Mouse (Mus musculus) heart, embryonic 12.5 days (tissue): Measurements from ENCODE around the gene Cdc25a. TPM values are rescaled to one million over a fixed set of nuclear protein-coding genes. Genes with fewer than 3 reads are reported as not detected.
A peak's percentile ranks its signal among the peaks of the same experiment; 100 is the strongest.

Source experiments
- ATAC-seq: fragments of 200-750 bp; cut with Nextera tagmentation; 2 replicates; pipeline ENCODE4 v1.8.0; 2017; ENCODE audit warnings: moderate TSS enrichment, moderate library complexity; ENCODE audit not compliant: insufficient number of reproducible peaks, low FRiP score
- H3K27ac ChIP-seq: fragments of 300-500 bp; sonication (generic); 2 replicates; pipeline ENCODE4 v1.5.1; 2016; ENCODE audit warnings: mild to moderate bottlenecking, moderate library complexity; ENCODE audit not compliant: poor library complexity, severe bottlenecking
- H3K27me3 ChIP-seq: fragments of 300-500 bp; sonication (generic); replicated peaks from 2 replicates; pipeline ENCODE4 v1.6.1; 2016; ENCODE audit warnings: mild to moderate bottlenecking, moderate library complexity
- H3K36me3 ChIP-seq: fragments of 300-500 bp; sonication (generic); 2 replicates; pipeline ENCODE4 v1.6.1; 2016; ENCODE audit warnings: mild to moderate bottlenecking, moderate library complexity
- H3K4me1 ChIP-seq: fragments of 300-500 bp; sonication (generic); replicated peaks from 2 replicates; pipeline ENCODE4 v1.6.1; 2016; ENCODE audit warnings: mild to moderate bottlenecking
- H3K4me2 ChIP-seq: fragments of 300-500 bp; sonication (generic); 2 replicates; pipeline ENCODE4 v1.6.1; 2016; ENCODE audit warnings: mild to moderate bottlenecking, moderate library complexity
- H3K4me3 ChIP-seq: fragments of 300-500 bp; sonication (generic); 2 replicates; pipeline ENCODE4 v1.5.1; 2016; ENCODE audit warnings: mild to moderate bottlenecking
- H3K9ac ChIP-seq: fragments of 300-500 bp; sonication (generic); 2 replicates; pipeline ENCODE4 v1.6.1; 2016; ENCODE audit warnings: mild to moderate bottlenecking, moderate library complexity
- H3K9me3 ChIP-seq: fragments of 300-500 bp; sonication (generic); replicated peaks from 2 replicates; pipeline ENCODE4 v1.6.1; 2016; ENCODE audit warnings: mild to moderate bottlenecking, moderate library complexity
- WGBS: fragments of 180-500 bp; shearing (Covaris S2); methylation state at CpG from one replicate; pipeline ENCODE4 v1.1.7; 2016; 5-methylcytosine and 5-hydroxymethylcytosine counted together
- polyA plus RNA-seq: library from polyadenylated mRNA; unstranded; fragments of >200 nt; fragmentation: Nextera tagmentation; extraction: Ambion mirVana; gene quantifications from 2 replicates; pipeline ENCODE4 v1.2.1, GENCODE M21; 2016

Cdc25a gene
- polyA plus RNA-seq, 1 experiment from 2014 or later: 27.6 TPM

DNA sequence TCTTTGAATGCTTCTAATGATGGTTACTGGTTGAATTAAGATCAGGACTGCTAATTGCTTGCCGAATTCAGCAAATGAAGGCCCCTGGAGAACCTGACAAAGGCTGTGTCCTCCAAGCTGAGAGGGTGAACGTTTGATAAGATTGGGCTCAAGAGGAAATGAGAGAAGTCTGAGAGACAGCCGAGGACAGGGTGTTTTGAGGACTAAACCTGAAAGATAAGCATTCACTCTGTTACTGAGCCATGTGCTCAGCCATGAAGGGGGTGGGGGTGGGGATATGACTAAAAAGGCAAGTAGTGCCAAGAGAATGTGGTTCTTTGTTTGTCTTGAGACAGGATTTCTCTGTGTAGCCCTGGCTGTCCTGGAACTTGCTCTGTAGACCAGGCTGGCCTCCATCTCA lies 12.3 kb upstream of the Cdc25a start:
- Histone ChIP-seq H3K36me3 (no peaks in the 10 kb centered on the region), H3K4me1 (0 out of 2 replicates have a peak, but pooled peaks cover 8% of the 10 kb centered on the region), H3K9ac (no peak overlapping the region), H3K9me3 (no peaks in the 10 kb centered on the region), H3K4me2 (peak overlapping the region; percentile 57), H3K27ac (no peak overlapping the region), H3K27me3 (no peaks in the 10 kb centered on the region), H3K4me3 (no peak overlapping the region)
- no peak for ATAC-seq
- WGBS: 10% methylated on average over 3 of the region's 3 CpGs

DNA sequence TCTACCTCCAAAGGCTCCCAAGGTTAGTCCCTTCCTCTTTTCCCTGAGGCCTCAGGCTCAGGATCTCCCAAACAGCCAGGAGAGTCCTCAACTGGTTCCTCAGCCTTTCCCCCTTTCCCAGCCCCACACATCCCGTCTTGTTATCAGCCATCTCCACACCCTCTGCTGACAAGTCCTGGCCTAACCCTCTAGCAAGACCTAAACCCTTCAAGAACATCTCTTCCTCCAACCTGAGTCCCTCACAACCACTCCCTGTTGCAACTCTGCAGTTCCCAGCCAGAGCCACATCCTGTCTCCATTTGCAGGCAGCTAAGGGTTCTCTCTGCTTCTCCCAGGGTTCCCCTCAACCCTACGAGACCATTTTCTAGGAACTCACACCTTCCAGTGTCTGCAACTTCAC lies 9.2 kb upstream of the Cdc25a start:
- no peaks in the 10 kb centered on the region for H3K36me3 ChIP-seq
- no peaks in the 10 kb centered on the region for H3K27me3 ChIP-seq
- H3K9me3 ChIP-seq: no peaks in the 10 kb centered on the region
- peaks cover 12% of the 10 kb centered on the region; the same call in 1 of the 2 replicates for H3K4me1 ChIP-seq
- no peak overlapping the region for H3K9ac ChIP-seq
- no peak for ATAC-seq
- WGBS: 32% methylated on average over 2 of the region's 2 CpGs
- H3K4me3 ChIP-seq: no peak overlapping the region
- no peak overlapping the region for H3K4me2 ChIP-seq
- no peak overlapping the region for H3K27ac ChIP-seq

DNA sequence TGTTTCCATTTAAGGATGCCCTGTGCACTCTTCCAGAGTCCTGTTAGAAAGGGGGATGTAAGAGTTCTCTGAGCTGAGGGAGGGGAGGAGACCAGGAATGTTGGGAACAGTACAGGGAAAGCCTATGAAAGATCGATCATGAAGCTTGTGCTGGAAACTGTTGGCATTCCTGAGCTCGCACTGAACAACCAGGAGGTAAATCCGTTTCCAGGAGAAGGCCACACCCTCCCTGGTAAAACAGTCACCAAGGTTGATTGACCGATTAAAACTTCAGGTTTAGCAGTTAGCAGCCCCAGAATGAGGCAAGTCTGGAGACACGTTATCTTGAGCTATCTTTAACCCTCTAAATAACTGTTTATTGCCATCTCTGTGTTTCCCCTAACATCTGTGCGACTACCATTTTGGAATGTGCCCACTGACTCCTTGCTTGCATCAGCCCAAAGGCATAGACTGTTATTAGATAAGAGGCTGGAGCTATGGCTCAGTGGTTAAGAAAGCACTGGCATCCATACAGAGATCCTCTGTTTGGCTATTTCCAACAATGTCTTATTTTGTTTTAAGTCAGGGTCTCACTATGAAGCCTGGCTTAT lies 4.3 kb upstream of the Cdc25a start:
- no peak overlapping the region for H3K27ac ChIP-seq
- H3K27me3 ChIP-seq: no peaks in the 10 kb centered on the region
- H3K4me1 ChIP-seq: peaks cover 4% of the 10 kb centered on the region
- no peaks in the 10 kb centered on the region for H3K9me3 ChIP-seq
- no peaks in the 10 kb centered on the region for H3K36me3 ChIP-seq
- no peak for ATAC-seq
- no peak overlapping the region for H3K4me2 ChIP-seq
- WGBS: 39% methylated on average over 6 of the region's 6 CpGs
- no peak overlapping the region for H3K9ac ChIP-seq
- no peak overlapping the region for H3K4me3 ChIP-seq

DNA sequence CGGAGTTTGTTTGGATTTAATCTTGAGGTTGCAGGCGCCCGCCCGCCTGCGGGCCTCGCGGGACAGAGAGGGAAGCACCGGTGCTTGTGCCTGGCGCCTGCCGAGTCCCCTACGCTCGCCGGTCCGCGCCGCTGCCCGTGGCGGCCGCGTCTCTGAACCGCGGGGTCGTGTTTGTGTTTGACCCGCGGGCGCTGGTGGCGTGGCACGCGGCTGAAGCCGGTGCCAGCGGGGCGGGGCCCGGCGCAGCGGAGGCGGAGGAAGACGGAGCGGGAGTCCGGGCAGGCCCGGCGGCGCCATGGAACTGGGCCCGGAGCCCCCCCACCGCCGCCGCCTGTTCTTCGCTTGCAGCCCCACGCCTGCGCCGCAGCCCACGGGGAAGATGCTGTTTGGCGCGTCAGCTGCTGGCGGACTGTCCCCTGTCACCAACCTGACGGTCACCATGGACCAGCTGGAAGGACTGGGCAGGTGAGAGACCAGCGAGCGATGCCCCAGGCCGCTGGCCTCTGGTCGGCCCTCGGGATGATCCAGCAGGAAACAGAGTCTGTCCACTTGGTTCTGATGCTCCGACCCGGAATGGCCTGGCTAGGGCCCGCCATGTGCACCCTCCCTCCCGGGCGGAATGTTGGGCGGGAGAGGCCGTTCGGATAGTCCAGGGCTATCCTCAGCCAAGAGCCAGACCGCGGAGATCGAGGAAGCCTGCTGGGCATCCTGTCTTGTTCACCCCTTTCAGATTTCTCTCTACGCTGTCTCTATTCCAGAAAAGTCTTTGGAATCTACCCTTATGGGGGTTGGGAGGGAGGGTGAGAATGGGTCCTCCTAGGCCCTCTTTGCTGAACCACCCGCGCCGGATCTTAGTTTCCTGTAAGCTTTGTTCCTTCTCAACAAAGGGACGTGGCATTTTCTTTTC lies 569 bp downstream of the Cdc25a start:
- peak overlapping the region; percentile 91 for H3K4me2 ChIP-seq
- WGBS: under 1% methylated on average over 76 of the region's 76 CpGs
- H3K9ac ChIP-seq: peak overlapping the region; percentile 97
- H3K27me3 ChIP-seq: no peaks in the 10 kb centered on the region
- no peaks in the 10 kb centered on the region for H3K9me3 ChIP-seq
- peaks cover 12% of the 10 kb centered on the region for H3K4me1 ChIP-seq
- H3K4me3 ChIP-seq: peak overlapping the region; percentile 98
- H3K27ac ChIP-seq: peak overlapping the region; percentile 82
- peak; percentile 83 for ATAC-seq
- peaks cover 35% of the 10 kb centered on the region for H3K36me3 ChIP-seq

DNA sequence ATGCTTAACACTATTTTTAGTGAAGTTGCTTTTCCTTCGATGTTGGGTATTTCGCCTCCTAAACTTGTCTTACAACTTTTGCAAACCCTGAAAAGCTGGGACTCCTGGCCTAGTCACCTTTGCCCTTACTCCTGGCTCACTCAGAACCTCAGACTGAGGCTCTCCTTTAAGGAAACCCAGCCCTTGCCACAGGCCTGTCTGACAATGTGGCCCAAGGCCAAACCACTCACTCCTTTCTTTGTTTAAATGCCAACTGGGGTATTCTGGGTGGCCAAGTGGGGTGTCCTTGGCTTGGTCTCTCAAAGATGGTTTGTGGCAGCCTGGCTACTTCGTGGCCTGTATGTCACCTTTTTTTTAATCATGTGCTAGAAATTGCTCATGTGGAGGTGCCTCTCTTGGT lies 1.4 kb downstream of the Cdc25a start:
- H3K4me1 ChIP-seq: peaks cover 12% of the 10 kb centered on the region
- H3K4me3 ChIP-seq: peak overlapping the region; percentile 98
- H3K4me2 ChIP-seq: peak overlapping the region; percentile 91
- peaks cover 43% of the 10 kb centered on the region for H3K36me3 ChIP-seq
- no peaks in the 10 kb centered on the region for H3K9me3 ChIP-seq
- H3K27me3 ChIP-seq: no peaks in the 10 kb centered on the region
- H3K27ac ChIP-seq: peak overlapping the region; percentile 82; the same call in 1 of the 2 replicates
- no peak for ATAC-seq
- H3K9ac ChIP-seq: peak overlapping the region; percentile 97
- WGBS: 8% methylated on average over 3 of the region's 3 CpGs

DNA sequence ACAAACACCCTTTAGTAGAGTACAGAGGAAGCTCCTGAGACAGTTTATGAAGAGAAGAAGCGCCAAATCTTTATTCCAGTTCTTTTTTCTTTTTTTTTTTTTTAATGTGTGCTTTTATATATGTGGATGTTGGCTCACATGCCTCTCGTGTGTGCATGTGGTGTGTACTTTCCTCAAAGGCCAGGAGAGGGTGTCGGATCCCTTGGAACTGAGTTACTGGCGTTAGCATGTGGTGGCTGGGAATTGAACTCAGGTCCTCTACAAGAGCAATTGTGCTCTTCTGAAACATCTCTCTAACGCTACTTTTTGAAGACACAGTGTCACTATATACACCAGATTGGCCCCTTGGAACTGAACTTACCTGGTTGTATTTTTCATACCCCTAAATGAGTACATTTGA lies 2.3 kb downstream of the Cdc25a start:
- WGBS: 83% methylated on average over 5 of the region's 5 CpGs

DNA sequence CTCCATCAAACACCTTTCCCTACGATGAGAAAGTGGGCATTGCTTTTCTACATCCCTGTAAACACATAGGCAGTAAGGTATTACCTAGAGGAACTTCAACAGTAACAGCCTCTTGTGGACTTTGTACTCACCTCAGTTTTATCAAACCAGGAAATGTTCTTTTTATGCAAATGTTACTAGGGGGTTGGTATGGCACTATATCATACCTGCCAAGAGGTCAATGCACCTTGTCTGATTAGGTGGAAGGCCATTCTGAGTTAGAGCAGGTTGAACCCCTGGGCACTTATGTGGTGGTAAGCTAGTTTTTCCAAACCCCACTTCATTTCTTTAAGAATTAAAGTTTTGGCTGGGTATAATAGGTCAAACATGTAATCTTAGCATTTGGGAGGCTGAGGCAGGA lies 3.9 kb downstream of the Cdc25a start:
- Histone ChIP-seq H3K4me1 (peaks cover 12% of the 10 kb centered on the region), H3K4me3 (no peak overlapping the region), H3K27ac (no peak overlapping the region), H3K36me3 (peaks cover 67% of the 10 kb centered on the region), H3K4me2 (no peak overlapping the region), H3K27me3 (no peaks in the 10 kb centered on the region), H3K9ac (no peak overlapping the region), H3K9me3 (no peaks in the 10 kb centered on the region)
- no peak for ATAC-seq
- 92% methylated on average over 1 of the region's 1 CpGs for WGBS

More for the DNA sequence above, 2.3 kb downstream of the Cdc25a start:
- Histone ChIP-seq H3K4me3 (peak overlapping the region; percentile 98), H3K4me2 (peak overlapping the region; percentile 91), H3K9me3 (no peaks in the 10 kb centered on the region), H3K27me3 (no peaks in the 10 kb centered on the region), H3K4me1 (peaks cover 12% of the 10 kb centered on the region), H3K9ac (peak overlapping the region; percentile 97; the same call in 1 of the 2 replicates), H3K36me3 (peaks cover 52% of the 10 kb centered on the region), H3K27ac (no peak overlapping the region)
- no peak for ATAC-seq

DNA sequence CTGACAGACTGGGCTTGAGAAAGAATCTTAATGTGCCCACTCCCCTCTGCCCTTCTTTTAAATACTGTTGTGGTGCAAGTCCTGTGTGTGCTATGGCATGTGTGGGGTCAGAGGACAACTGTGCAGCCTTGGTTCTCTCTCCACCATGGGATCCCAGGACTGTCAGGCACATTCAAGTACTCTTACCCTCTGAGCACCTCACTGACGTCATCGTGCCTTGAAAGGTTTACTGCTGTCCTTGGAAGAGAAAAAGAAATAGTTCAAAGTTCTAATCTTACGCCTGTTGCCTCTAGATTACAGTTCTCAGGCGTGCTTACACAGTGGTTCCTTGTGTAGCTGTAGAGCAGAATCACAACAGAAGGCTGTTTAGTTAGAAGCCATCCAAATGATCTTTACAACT lies 10.9 kb downstream of the Cdc25a start:
- Histone ChIP-seq H3K27ac (no peak overlapping the region), H3K9me3 (no peaks in the 10 kb centered on the region), H3K36me3 (peaks cover 96% of the 10 kb centered on the region), H3K4me3 (no peak overlapping the region), H3K4me1 (peaks cover 6% of the 10 kb centered on the region), H3K4me2 (no peak overlapping the region), H3K27me3 (no peaks in the 10 kb centered on the region), H3K9ac (no peak overlapping the region)
- no peak for ATAC-seq
- WGBS: 65% methylated on average over 4 of the region's 4 CpGs

DNA sequence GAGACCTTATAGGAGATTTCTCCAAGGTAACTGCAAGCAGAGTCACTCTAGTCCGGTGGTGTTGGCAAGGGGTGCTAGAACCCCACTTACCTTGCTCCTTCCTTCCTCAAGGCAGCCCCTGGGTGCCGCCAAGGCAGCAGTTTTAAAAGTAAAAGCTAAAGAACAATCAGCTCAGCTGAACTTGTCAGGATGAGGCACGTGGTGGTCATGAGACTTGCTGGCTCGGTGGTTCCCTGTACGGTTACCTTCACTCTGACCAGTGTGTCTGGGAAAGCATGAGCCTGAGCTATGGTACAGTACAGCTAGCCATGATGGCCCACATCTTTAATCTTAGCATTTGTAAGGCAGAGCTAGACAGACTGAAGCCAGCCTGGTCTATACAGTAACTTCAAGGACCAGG lies 11.9 kb downstream of the Cdc25a start:
- no peak overlapping the region for H3K9ac ChIP-seq
- no peak for ATAC-seq
- no peak overlapping the region for H3K4me2 ChIP-seq
- no peaks in the 10 kb centered on the region for H3K27me3 ChIP-seq
- no peak overlapping the region for H3K4me3 ChIP-seq
- peaks cover 6% of the 10 kb centered on the region for H3K4me1 ChIP-seq
- peaks cover 96% of the 10 kb centered on the region for H3K36me3 ChIP-seq
- H3K9me3 ChIP-seq: no peaks in the 10 kb centered on the region
- WGBS: 91% methylated on average over 5 of the region's 5 CpGs
- H3K27ac ChIP-seq: no peak overlapping the region

DNA sequence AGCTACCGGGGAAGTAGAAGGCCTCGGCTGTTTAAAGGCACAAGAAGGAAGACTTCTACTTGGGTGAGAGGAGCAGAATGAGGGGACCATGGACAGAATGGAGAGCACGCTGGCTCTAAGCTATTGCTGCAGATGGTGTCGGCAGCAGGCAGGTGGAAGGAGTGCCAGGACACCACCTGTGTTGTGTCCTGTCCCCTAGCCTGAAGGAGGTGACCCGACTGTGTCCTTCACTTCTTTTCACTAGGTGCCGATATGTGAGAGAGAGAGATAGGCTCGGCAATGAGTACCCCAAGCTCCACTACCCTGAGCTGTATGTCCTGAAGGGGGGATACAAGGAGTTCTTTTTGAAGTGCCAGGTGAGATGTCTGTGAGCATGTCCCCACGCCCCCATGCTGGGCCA lies 16.1 kb downstream of the Cdc25a start:
- Histone ChIP-seq H3K9me3 (no peaks in the 10 kb centered on the region), H3K36me3 (peaks cover 74% of the 10 kb centered on the region), H3K9ac (no peak overlapping the region), H3K27me3 (no peaks in the 10 kb centered on the region), H3K4me2 (no peak overlapping the region), H3K27ac (no peak overlapping the region), H3K4me3 (no peak overlapping the region), H3K4me1 (peaks cover 9% of the 10 kb centered on the region)
- ATAC-seq: no peak
- WGBS: 85% methylated on average over 8 of the region's 8 CpGs

DNA sequence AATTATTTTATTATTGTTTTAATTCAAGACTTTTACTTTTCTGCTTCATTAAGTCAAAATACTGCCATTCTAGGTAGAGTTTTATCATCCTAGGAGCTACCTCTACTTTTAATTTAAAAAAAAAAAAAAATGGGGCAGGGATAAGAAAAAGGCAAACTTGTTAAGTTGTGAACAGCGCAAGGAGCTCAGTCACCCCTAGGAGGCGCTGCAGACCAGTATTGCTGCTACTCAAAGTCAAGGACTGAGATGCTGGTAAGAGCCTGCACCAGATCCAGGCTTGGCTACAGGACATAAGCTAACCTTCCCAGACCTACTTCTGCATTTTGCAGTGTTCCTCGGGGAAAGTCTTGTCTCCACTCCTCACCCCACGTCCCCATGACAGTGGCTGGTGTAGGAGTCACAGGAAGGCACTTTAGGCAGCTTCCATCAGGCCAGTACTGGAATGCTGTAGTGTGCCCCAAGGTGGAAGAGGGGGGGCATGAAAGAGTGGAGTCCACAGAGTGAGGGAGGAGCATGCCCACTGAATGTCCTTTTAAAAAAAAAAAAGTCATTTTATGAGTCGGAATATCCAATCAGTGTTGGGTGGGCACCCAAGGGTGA lies 17.4 kb downstream of the Cdc25a start:
- WGBS: 65% methylated on average over 5 of the region's 5 CpGs
- no peak overlapping the region for H3K4me3 ChIP-seq
- no peak; the same call in 1 of the 2 replicates for ATAC-seq

More for the DNA sequence above, 17.4 kb downstream of the Cdc25a start:
- Histone ChIP-seq H3K4me1 (peaks cover 13% of the 10 kb centered on the region), H3K9ac (no peak overlapping the region), H3K9me3 (no peaks in the 10 kb centered on the region), H3K4me2 (no peak overlapping the region), H3K27me3 (no peaks in the 10 kb centered on the region), H3K36me3 (peaks cover 66% of the 10 kb centered on the region), H3K27ac (no peak overlapping the region)
